Comparison of ENCODE assay signal across 8 mouse cellular contexts in genomic region chr7:67647277-67647676, GRCm38 (mm10). TPM values are rescaled to one million over a fixed set of nuclear protein-coding genes. Genes with fewer than 3 reads are reported as not detected.
A peak's percentile ranks its signal among the peaks of the same experiment; 100 is the strongest.
DNase-seq lines count a peak whose midpoint lies in the region; ATAC-seq and TF ChIP-seq lines count a peak whose summit lies in the region.

Gene Ttc23 (plus strand): TSS chr7:67647410.

- H3K9me3 ChIP-seq in E14TG2a.4 (ENCODE audit: low read length), result no peaks in the 10 kb centered on the region
- H3K9me3 ChIP-seq in forebrain, embryonic 16.5 days (ENCODE audit: control insufficient read depth, low read length), result no peaks in the 10 kb centered on the region
- H3K9me3 ChIP-seq in hindbrain, embryonic 11.5 days (ENCODE audit: control insufficient read depth, low read length), result no peaks in the 10 kb centered on the region
- H3K9me3 ChIP-seq in lung, embryonic 15.5 days, result no peaks in the 10 kb centered on the region

- no peak for TF ChIP-seq CTCF in E14TG2a.4 (conservative IDR thresholded peaks at IDR 0.05; ENCODE audit: low read length)

- H3K27ac ChIP-seq in forebrain, embryonic 16.5 days (ENCODE audit: low read length), result no peak within 1 kb of the TSS; the same call in 1 of the 2 replicates
- H3K27ac ChIP-seq in hindbrain, embryonic 11.5 days (ENCODE audit: low read depth, low read length), result no peak within 1 kb of the TSS
- H3K27ac ChIP-seq in lung, embryonic 15.5 days, result peak within 1 kb of the TSS; percentile 68

- no peaks in the 10 kb centered on the region for H3K36me3 ChIP-seq in E14TG2a.4 (ENCODE audit: insufficient read depth, low read length)
- H3K36me3 ChIP-seq in forebrain, embryonic 16.5 days (ENCODE audit: control insufficient read depth, insufficient read depth), result no peaks in the 10 kb centered on the region
- H3K36me3 ChIP-seq in hindbrain, embryonic 11.5 days (ENCODE audit: control insufficient read depth, insufficient read depth, low read length), result no peaks in the 10 kb centered on the region
- no peaks in the 10 kb centered on the region for H3K36me3 ChIP-seq in lung, embryonic 15.5 days

- H3K4me3 ChIP-seq in E14TG2a.4 (replicated peaks; ENCODE audit: low read length), result peak within 1 kb of the TSS; percentile 91
- H3K4me3 ChIP-seq in forebrain, embryonic 16.5 days (replicated peaks; ENCODE audit: low read length), result peak within 1 kb of the TSS; percentile 96
- peak within 1 kb of the TSS; percentile 57 for H3K4me3 ChIP-seq in hindbrain, embryonic 11.5 days (ENCODE audit: low read depth, low read length)
- H3K4me3 ChIP-seq in lung, embryonic 15.5 days, result peak within 1 kb of the TSS; percentile 65

- H3K4me1 ChIP-seq in E14TG2a.4 (replicated peaks; ENCODE audit: low read depth, low read length), result peaks cover 47% of the 10 kb centered on the region
- H3K4me1 ChIP-seq in forebrain, embryonic 16.5 days (replicated peaks; ENCODE audit: control insufficient read depth, insufficient read depth, low read length), result peaks cover 27% of the 10 kb centered on the region
- no peaks in the 10 kb centered on the region for H3K4me1 ChIP-seq in hindbrain, embryonic 11.5 days (replicated peaks; ENCODE audit: control insufficient read depth, insufficient read depth, low read length)
- peaks cover 45% of the 10 kb centered on the region for H3K4me1 ChIP-seq in lung, embryonic 15.5 days

- under 1% methylated on average over 5 of the region's 5 CpGs for WGBS in forebrain, embryonic 16.5 days
- 1% methylated on average over 5 of the region's 5 CpGs for WGBS in hindbrain, embryonic 11.5 days
- 3% methylated on average over 5 of the region's 5 CpGs for WGBS in lung, embryonic 15.5 days

- H3K27me3 ChIP-seq in E14TG2a.4 (ENCODE audit: insufficient read depth, low read length), result no peaks in the 10 kb centered on the region
- H3K27me3 ChIP-seq in forebrain, embryonic 16.5 days (replicated peaks; ENCODE audit: control insufficient read depth, insufficient read depth, low read length), result no peaks in the 10 kb centered on the region
- H3K27me3 ChIP-seq in hindbrain, embryonic 11.5 days (ENCODE audit: control insufficient read depth, insufficient read depth, low read length), result no peaks in the 10 kb centered on the region
- no peaks in the 10 kb centered on the region for H3K27me3 ChIP-seq in lung, embryonic 15.5 days

- H3K4me2 ChIP-seq in forebrain, embryonic 16.5 days (ENCODE audit: low read length), result peak within 1 kb of the TSS; percentile 85
- H3K4me2 ChIP-seq in hindbrain, embryonic 11.5 days (replicated peaks; ENCODE audit: low read depth, low read length), result peak within 1 kb of the TSS; percentile 71
- peak within 1 kb of the TSS; percentile 74 for H3K4me2 ChIP-seq in lung, embryonic 15.5 days

- no peak for ATAC-seq in forebrain, embryonic 16.5 days
- no peak for ATAC-seq in hindbrain, embryonic 11.5 days (ENCODE audit: low FRiP score)
- peak; percentile 24; the same call in 1 of the 2 replicates for ATAC-seq in lung, embryonic 15.5 days (ENCODE audit: borderline replicate concordance, extremely low read depth, low FRiP score, low TSS enrichment)

- peak within 1 kb of the TSS; percentile 80; the same call in 1 of the 2 replicates for H3K9ac ChIP-seq in forebrain, embryonic 16.5 days (replicated peaks; ENCODE audit: low read depth, low read length)
- H3K9ac ChIP-seq in hindbrain, embryonic 11.5 days (ENCODE audit: low read depth, low read length), result peak within 1 kb of the TSS; percentile 69
- H3K9ac ChIP-seq in lung, embryonic 15.5 days, result peak within 1 kb of the TSS; percentile 76

- DNase-seq in adrenal gland, postnatal 10 days, result peak; percentile 26
- DNase-seq in hindbrain, embryonic 11.5 days (ENCODE audit: low spot score), result peak; percentile 43
- DNase-seq in testis, postnatal 14 days (ENCODE audit: low spot score), result peak; percentile 53
- no peak for DNase-seq in layer of hippocampus, postnatal 36 days
- DNase-seq in right cerebral cortex, adult 18-20 months, result no peak

RNA-seq across cellular contexts. Expression of gene Ttc23, which starts in this region (rescaled TPM):
- 10 to 100 TPM; 30.5 to 42.8 TPM for total RNA-seq in adrenal gland, postnatal 10 days (2021)
- 8.4 and 10.6 TPM in 2 replicates for polyA plus RNA-seq in forebrain, embryonic 16.5 days (2015; fragmentation: Nextera tagmentation; extraction: Ambion mirVana)
- 32.4 and 33.3 TPM in 2 replicates for polyA plus RNA-seq in hindbrain, embryonic 11.5 days (2014; fragmentation: Nextera tagmentation; extraction: Ambion mirVana)
- polyA plus RNA-seq in lung, embryonic 15.5 days (2015; fragmentation: Nextera tagmentation; extraction: Ambion mirVana), result 26.8 and 29.0 TPM in 2 replicates
- 1 to 10 TPM; 6.2 to 9.0 TPM for total RNA-seq in layer of hippocampus, postnatal 36 days (2021)

Comparison
In these comparisons a context has a peak if more than half of its experiments do, and no peak if none do; other contexts are left out.
1. DNase-seq: peak in adrenal gland, postnatal 10 days (single experiment), hindbrain, embryonic 11.5 days (single experiment) and testis, postnatal 14 days (single experiment); none in layer of hippocampus, postnatal 36 days (0 of 2) and right cerebral cortex, adult 18-20 months (single experiment).
2. Peak in every context shown above with its lines, with median percentiles within 50 percentile points of each other: H3K4me3 ChIP-seq, H3K4me2 ChIP-seq and H3K9ac ChIP-seq.